ENCODE assay signal across 8 mouse cellular contexts in genomic region chr13:34148767-34149392, GRCm38 (mm10). TPM values are rescaled to one million over a fixed set of nuclear protein-coding genes. Genes with fewer than 3 reads are reported as not detected.
DNase-seq lines count a peak whose midpoint lies in the region; ATAC-seq lines count a peak whose summit lies in the region.

No protein-coding gene starts in this region.

- DNase-seq in brain, adult 2 months (ENCODE audit: low read depth, low spot score): peak; percentile 91
- DNase-seq in embryo, embryonic 11.5 days (ENCODE audit: low read depth, low spot score): peak; percentile 59
- DNase-seq in heart, adult 11 months: peak; percentile 98
- peak; percentile 69 to 83 for DNase-seq in left cerebral cortex, postnatal 25 days (ENCODE audit: low spot score in 2 of 2)
- DNase-seq in right cerebral cortex, postnatal 25 days: peak; percentile 75
- DNase-seq in spleen, postnatal 36 days (ENCODE audit: low spot score in 2 of 2): no peak

- no peaks in the 10 kb centered on the region for H3K36me3 ChIP-seq in intestine, embryonic 15.5 days

- H3K9me3 ChIP-seq in intestine, embryonic 15.5 days: no peaks in the 10 kb centered on the region

- peak overlapping the region; percentile 28 for H3K9ac ChIP-seq in intestine, embryonic 15.5 days

- intact Hi-C loops in left cerebral cortex, postnatal 25 days (cut with DNase I): loop anchor here (2.0 kb wide), 1 partner anchor 14 kb away; no protein-coding TSS in a partner anchor

- ATAC-seq in intestine, embryonic 15.5 days: peak; percentile 76
- peak; percentile 41 for ATAC-seq in megakaryocyte, adult 5-6 weeks (ENCODE audit: poor library complexity, severe bottlenecking)

- H3K4me2 ChIP-seq in intestine, embryonic 15.5 days (replicated peaks): peak overlapping the region; percentile 73

- peaks cover 2% of the 10 kb centered on the region; the same call in 1 of the 2 replicates for H3K4me1 ChIP-seq in intestine, embryonic 15.5 days (replicated peaks)

- H3K4me3 ChIP-seq in intestine, embryonic 15.5 days (replicated peaks): peak overlapping the region; percentile 38

- H3K27ac ChIP-seq in intestine, embryonic 15.5 days: peak overlapping the region; percentile 70

- H3K27me3 ChIP-seq in intestine, embryonic 15.5 days (replicated peaks): no peaks in the 10 kb centered on the region

- WGBS in intestine, embryonic 15.5 days: 3% methylated on average over 23 of the region's 23 CpGs

RNA-seq across cellular contexts. Expression of gene Psmg4, which starts 13.9 kb away (rescaled TPM):
- 71.3 and 88.2 TPM in 2 replicates for polyA plus RNA-seq in intestine, embryonic 15.5 days (2015; fragmentation: Nextera tagmentation; extraction: Ambion mirVana)
- 10 to 100 TPM; 18.7 to 21.7 TPM for total RNA-seq in left cerebral cortex, postnatal 25 days (2021)
- 54.0 and 59.5 TPM in 2 replicates for total RNA-seq in megakaryocyte, adult 5-6 weeks (2015)
- total RNA-seq in megakaryocyte, adult 5-6 weeks (2017): 182 TPM in 2 replicates

RNA-seq across cellular contexts. Expression of gene Tubb2b, which starts 18.6 kb away (rescaled TPM):
- polyA plus RNA-seq in intestine, embryonic 15.5 days (2015; fragmentation: Nextera tagmentation; extraction: Ambion mirVana): 33.5 and 34.2 TPM in 2 replicates
- total RNA-seq in left cerebral cortex, postnatal 25 days (2021): 100 to 1,000 TPM; 207 to 213 TPM
- not detected in 2 replicates for total RNA-seq in megakaryocyte, adult 5-6 weeks (2015)
- 0.15 and 0.53 TPM in 2 replicates for total RNA-seq in megakaryocyte, adult 5-6 weeks (2017)

Comparison
In these comparisons a context has a peak if more than half of its experiments do, and no peak if none do; other contexts are left out.
1. DNase-seq: peak in brain, adult 2 months (single experiment), embryo, embryonic 11.5 days (single experiment), heart, adult 11 months (single experiment), left cerebral cortex, postnatal 25 days (2 of 2) and right cerebral cortex, postnatal 25 days (single experiment); none in spleen, postnatal 36 days (0 of 2).
2. RNA of gene Tubb2b, which starts 18.6 kb away (total RNA-seq): 207 to 213 TPM in left cerebral cortex, postnatal 25 days; 0.15 to 0.53 TPM in megakaryocyte, adult 5-6 weeks; every median in the first group is over 100 times any median in the second.